Mouse (Mus musculus): ENCODE results near the gene Hist2h2ac.
"Not testable (repeated sequence)": the region's sequence is repeated elsewhere in the genome, so short reads cannot be mapped to it uniquely, and the experiment has no call there.

Hist2h2ac gene

DNA sequence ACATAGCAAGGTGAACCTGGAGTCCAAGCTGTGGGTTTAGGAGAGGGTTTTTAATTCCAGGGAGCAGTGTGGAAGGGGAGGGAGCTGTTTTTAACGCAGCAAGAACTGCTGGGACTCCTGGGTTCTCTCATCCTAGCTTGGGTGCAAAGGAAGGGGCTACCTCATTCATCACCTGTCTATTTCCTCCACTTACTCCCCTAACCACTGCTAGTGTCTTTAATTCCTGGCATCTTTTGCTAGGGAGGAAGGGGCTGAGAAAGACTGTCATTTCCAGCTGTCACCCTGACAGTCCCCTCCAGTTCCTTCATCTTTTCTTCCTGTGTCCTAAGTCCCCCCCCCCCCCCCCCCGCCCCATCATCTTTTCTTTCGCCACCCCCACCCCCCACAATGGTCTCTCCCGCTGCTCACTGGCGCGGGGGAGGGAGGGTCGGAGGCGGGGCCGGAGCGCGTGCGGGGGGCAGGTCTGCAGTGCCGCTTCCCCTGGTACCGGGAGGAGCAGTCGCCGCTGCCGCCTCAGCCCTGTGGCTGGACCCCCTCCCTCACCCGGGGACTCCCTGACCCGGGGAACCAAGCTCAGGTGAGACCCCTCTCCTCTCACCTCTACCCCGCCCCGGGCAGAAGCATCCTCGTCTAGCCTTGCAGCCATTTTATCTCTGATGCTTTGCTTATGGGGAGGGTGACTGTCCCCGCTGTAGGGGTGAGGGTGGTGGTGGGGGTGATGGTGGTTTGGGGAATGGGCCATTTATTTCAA, 39.8 kb downstream of the Hist2h2ac start, which contains the start of gene Sv2a:
TSS of gene Sv2a (plus strand) at position 425 of the 751 bp plus-strand sequence.
- peak; percentile 72 to 73 for DNase-seq

DNA sequence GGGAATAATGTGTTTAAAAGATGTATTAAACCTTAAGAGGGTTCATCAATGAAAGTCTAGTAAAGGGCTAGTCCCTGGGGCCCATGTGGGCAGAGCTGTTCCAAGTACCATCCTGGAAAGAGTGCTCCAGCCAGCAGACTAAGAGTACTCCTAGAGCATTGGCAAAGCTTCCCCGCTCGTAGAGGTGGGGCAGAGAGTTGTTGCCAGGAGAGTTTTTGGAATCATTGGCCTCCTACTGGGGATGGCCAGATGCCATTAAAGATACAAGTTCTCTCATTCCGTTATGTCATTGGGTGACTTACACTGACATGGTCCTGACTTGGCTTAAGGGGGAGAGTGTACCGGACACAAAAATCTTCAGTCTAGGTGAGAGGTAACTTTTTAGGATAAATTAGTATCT, 41.1 kb downstream of the Hist2h2ac start:
- DNase-seq: no peak

DNA sequence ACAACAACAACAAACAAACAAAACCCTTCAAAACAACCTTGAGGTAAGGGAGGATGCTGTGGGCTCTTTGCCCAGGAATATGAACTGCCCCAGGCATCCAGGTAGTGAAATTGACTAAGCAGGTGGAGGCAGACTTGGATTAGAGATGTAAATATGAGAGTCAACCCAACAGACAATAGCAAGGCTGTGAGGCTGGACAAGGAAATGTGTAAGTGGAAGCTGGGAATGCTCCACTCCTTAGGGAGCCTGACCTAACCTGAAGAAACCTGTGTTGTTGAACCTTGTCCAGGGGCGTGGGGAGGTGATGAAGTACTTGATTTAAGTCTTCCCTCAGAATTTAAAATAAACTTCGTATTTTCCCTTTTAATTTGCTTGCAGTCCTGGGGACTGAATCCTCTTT, 41.8 kb downstream of the Hist2h2ac start:
- DNase-seq: no peak

DNA sequence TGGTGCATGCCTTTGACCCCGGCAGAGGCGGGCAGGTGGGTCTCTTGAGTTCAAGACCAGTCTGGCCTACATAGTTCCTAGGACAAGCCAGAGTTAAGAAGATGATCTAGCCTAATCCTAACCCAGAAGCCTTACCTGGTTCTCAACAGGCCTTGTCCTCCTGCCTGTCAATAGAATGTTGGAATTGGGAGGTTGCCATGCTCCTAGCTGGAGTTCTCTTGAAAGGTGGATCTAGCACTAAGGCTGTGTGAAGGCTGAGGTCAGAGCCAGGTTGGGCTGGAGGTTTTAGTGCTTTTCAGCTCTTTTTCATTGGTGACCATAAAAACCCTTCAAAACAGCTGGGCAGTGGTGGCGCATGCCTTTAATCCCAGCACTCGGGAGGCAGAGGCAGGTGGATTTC, 42.3 kb downstream of the Hist2h2ac start:
- DNase-seq: no peak

DNA sequence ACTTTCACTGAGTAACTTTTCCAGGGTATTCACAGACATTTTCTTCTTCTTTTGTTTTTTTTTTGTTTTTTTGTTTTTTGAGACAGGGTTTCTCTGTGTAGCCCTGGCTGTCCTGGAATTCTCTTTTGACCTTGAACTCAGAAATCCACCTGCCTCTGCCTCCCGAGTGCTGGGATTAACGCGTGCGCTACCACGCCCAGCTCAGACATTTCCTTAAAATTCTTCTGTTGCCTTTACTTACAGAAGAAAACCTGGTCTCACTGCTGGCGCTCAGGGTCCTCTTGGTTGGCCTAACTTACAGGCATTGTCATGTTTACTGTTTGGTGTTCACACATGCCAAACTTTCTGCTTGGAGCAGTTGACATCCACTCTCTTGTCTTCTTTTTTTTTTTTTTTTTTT, 45.4 kb downstream of the Hist2h2ac start:
- DNase-seq: no peak

DNA sequence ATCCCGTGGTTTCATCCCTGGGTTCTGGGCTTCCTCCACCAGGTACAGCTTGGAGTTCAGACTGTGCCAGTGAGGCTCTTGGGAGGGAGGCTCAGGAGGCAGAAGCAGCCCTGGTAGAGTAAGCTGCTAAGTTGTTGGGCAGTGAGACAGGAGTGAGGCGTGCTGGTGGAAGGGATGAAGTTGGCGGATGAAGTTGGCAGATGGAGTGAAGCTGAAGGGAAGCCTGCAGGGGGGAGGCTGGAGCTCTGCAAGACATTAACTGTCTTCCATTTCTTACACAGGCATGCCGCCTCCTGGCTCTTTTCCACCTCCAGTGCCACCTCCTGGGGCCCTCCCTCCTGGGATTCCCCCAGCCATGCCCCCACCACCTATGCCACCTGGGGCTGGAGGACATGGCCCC, 46.6 kb downstream of the Hist2h2ac start:
- DNase-seq: not testable (repeated sequence)

DNA sequence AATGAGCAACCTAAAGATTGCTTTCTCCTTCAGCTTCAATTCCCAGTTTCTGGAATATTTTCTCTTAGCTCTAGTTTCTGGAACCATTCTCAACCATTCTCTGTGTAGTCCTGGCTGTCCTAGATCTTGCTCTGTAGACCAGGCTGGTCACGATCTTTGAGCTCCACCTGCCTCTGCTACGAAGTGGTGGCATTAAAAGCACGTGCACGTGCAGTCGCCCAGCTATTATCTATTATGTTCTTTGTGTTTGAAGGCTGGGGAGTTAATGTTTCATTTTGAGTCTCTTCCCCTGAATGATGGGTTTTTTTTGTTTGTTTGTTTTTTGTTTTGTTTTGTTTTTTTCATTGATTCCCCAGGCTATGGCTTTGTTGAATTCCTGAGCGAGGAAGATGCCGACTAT, 47.5 kb downstream of the Hist2h2ac start:
- DNase-seq: no peak

DNA sequence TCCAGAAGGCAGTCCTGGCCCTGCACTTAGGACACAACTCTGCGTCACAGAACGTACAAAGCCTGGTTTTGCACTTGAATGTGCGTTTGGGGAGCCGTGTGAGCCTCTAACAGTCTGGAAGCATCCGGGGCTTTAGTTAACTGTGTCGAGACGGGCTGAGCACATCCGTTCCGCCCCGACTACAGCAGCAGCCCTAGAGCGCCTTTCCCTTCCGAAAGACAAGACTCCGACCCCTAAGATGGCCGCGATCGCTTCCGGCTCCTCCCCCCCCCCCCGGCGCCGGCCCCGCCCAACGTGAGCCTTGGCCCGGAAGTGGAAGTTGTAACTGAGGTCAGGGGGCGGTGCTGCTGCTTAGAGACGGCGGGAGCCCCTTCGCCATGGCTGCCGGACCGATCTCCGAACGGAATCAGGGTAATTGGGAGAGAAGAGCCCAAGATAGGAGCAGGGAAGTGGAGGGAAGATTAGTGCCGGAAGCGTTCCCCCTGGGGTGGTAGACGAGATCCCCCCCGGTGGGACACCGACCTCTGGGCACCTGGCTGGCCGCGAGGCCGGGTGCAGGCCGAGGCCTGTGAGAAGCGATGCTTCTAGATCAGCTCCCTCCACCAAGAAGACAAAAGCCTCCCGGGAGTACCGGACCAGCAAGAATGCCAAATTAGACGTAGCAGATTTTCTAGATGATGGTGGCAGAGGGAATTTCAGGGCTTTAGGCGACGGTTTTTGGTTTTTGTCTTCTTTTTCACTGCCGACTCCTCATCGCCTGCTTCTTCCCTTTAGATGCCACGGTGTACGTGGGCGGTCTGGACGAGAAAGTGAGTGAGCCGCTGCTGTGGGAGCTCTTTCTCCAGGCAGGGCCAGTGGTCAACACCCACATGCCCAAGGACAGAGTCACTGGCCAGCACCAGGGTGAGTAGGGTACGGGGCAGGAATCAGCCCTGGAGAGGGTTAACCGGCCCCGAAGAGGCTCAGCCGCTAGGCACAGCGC, 48.2 kb downstream of the Hist2h2ac start, which contains the start of gene Sf3b4:
TSS of gene Sf3b4 (plus strand) at position 136 of the 982 bp plus-strand sequence.
- DNase-seq: peak; percentile 83 to 84

DNA sequence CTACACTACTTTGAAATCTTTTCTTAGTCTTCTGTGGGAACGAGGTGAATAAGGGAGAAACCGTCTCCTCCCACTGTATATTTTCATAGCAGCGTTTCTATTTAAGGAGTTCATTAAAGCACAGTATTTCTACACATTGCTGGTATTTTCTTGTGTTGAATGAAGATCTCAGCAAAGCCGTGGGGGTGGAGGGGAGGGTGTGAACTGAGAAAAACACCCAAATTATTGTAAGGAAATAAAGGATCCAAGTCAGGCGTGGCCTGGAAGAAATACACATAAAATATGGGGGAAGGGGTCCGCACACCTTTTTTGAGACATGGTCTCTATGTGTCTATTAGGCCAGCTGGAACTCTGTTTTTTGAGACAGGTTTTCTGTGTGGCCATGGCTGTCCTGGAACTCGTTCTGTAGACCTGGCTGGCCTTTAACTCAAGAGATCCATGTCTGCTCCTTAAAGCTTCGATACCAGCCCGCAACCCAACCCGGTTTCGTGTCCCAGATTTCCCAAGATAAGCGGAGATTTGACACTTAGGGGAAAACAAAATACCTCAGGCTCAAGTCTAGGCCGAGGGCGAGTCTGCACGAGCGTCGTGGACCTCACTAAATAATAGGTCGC, 49.0 kb downstream of the Hist2h2ac start:
- no peak for DNase-seq

DNA sequence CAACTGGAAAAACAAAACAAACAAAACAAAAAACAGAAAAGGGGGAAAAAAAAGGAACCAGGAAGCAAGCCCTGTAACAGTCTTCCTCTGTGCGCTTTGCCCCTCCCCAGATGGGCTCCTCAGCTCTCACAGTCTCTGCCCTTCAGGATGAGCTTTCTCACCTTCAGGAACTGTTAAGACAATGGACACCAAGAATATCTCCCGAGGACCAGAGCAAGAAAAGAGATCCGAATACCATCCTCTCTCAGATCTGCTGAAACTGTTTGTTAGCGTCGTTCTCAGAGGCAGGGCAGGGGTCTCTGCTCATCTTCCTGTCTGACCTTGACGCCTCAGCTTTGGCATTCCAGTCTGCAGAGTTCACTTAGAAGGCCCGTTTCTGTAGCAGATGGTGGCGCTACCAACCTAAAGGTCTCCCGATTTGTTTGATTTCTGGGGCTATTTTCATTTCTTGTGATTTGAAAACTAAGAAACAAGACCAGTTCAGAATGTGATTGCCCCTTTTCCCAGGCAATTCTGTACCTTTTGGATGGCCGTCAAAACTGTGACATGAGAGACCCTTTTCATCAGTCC, 49.6 kb downstream of the Hist2h2ac start:
- DNase-seq: no peak
